Mouse (Mus musculus): ENCODE data around the gene Klc3.

- TF ChIP-seq POLR2A (IDR thresholded peaks at IDR 0.05; ENCODE audit: insufficient read length, low read depth): no peak
- no peak for TF ChIP-seq TCF3 (IDR thresholded peaks at IDR 0.05; ENCODE audit: insufficient read length, low read depth)
- TF ChIP-seq TCF12 (IDR thresholded peaks at IDR 0.05; ENCODE audit: insufficient read depth, poor library complexity, severe bottlenecking): no peak
- no peak for TF ChIP-seq E2F4 (IDR thresholded peaks at IDR 0.05; ENCODE audit: insufficient read depth)
- no peak for TF ChIP-seq USF1 (IDR thresholded peaks at IDR 0.05; ENCODE audit: low read depth)
- no peak for TF ChIP-seq POLR2AphosphoS2 (IDR thresholded peaks at IDR 0.05; ENCODE audit: insufficient read length, low read depth)
Observed at GRCm38 (mm10) chr7:19375368-19375767, 28.5 kb downstream of the Klc3 start.
